Mouse (Mus musculus): ENCODE results near the gene P2ry10b. TPM values are rescaled to one million over a fixed set of nuclear protein-coding genes. Genes with fewer than 3 reads are reported as not detected.

The P2ry10b gene
- polyA plus RNA-seq, 1 experiment from 2014 or later, result 0.63 TPM

DNA sequence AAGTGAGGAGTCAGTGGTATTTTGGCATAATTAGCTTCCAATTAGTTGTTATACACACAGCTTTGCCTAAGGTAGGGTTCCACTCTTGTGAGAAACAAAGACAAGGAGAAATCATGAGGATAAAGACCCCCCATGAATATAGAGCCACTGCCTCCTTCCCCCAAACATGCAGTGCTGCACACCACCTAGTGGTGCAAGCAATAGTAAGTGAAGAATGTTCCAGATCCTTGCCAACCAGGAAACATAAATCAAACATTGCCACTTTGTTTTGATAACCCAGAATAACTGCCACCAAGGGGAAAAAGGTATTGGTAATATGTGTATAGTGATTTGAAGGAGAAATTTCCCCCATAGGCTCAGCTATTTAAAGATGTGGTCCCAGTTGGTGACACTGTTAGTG is 11.8 kb downstream of the P2ry10b start:
- Histone ChIP-seq H3K4me3 (replicated peaks; ENCODE audit: low read length) (no peak overlapping the region), H3K9me3 (ENCODE audit: control insufficient read depth, low read length) (no peaks in the 10 kb centered on the region), H3K4me1 (replicated peaks; ENCODE audit: control insufficient read depth, insufficient read depth, low read length) (no peaks in the 10 kb centered on the region), H3K9ac (no peak overlapping the region), H3K27ac (no peak overlapping the region), H3K4me2 (replicated peaks) (no peak overlapping the region), H3K36me3 (replicated peaks; ENCODE audit: control insufficient read depth, insufficient read depth) (no peaks in the 10 kb centered on the region), H3K27me3 (ENCODE audit: control insufficient read depth, insufficient read depth, low read length) (peaks cover 5% of the 10 kb centered on the region; the same call in 1 of the 2 replicates)
- ATAC-seq (ENCODE audit: low FRiP score) (no peak), DNase-seq (ENCODE audit: low spot score) (no peak)

DNA sequence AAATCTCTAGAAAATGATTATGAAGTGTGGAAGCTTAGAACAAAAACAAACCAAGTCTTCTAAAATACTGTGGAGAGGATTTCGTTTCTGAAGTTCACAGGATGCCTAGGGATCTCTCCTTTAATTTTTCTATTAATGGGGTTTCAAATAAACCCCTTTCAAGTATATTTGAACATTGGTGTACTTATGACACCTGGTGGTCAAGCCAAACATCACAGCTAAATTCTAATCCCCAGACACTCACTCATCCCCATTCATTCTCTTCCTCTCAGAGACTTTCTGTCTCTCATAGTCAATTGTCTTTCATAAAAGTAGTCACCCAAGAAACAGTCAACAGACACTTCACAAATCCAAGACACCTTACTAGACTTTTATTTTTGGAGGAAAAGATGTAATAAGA is 19.6 kb downstream of the P2ry10b start:
- no peaks in the 10 kb centered on the region for H3K27me3 ChIP-seq (ENCODE audit: control insufficient read depth, insufficient read depth, low read length)
- no peaks in the 10 kb centered on the region for H3K9me3 ChIP-seq (ENCODE audit: control insufficient read depth, low read length)
- H3K27ac ChIP-seq, result no peak overlapping the region
- H3K4me1 ChIP-seq (replicated peaks; ENCODE audit: control insufficient read depth, insufficient read depth, low read length), result no peaks in the 10 kb centered on the region
- no peak overlapping the region for H3K9ac ChIP-seq
- DNase-seq (ENCODE audit: low spot score), result peak; percentile 40
- H3K4me2 ChIP-seq (replicated peaks), result no peak overlapping the region
- ATAC-seq (ENCODE audit: low FRiP score), result no peak
- no peaks in the 10 kb centered on the region for H3K36me3 ChIP-seq (replicated peaks; ENCODE audit: control insufficient read depth, insufficient read depth)
- no peak overlapping the region for H3K4me3 ChIP-seq (replicated peaks; ENCODE audit: low read length)
- 19% methylated on average over 1 of the region's 1 CpGs for WGBS

DNA sequence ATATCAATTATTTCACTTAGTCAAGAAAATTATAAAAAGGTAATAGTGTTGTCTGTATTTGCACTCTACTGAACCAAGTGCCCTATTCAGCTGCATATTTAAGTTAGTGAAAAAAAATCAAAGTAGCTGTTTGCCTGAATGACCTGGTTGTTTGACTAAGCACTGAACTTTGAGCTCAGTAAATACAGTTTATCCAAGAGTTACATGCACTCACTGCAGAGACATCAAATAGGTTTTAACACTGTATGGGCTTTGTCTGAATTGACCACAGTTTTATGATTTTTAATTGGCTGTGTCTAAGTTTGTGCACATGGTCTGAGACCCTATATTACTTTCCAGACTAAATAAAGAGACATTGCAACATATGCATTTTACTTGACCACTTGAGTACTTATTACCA is 20.4 kb downstream of the P2ry10b start:
- Histone ChIP-seq H3K27ac (no peak overlapping the region), H3K36me3 (replicated peaks; ENCODE audit: control insufficient read depth, insufficient read depth) (no peaks in the 10 kb centered on the region), H3K9ac (no peak overlapping the region), H3K4me1 (replicated peaks; ENCODE audit: control insufficient read depth, insufficient read depth, low read length) (no peaks in the 10 kb centered on the region), H3K9me3 (ENCODE audit: control insufficient read depth, low read length) (no peaks in the 10 kb centered on the region), H3K27me3 (ENCODE audit: control insufficient read depth, insufficient read depth, low read length) (no peaks in the 10 kb centered on the region), H3K4me2 (replicated peaks) (no peak overlapping the region), H3K4me3 (replicated peaks; ENCODE audit: low read length) (no peak overlapping the region)
- DNase-seq (ENCODE audit: low spot score) (no peak), ATAC-seq (ENCODE audit: low FRiP score) (no peak)

DNA sequence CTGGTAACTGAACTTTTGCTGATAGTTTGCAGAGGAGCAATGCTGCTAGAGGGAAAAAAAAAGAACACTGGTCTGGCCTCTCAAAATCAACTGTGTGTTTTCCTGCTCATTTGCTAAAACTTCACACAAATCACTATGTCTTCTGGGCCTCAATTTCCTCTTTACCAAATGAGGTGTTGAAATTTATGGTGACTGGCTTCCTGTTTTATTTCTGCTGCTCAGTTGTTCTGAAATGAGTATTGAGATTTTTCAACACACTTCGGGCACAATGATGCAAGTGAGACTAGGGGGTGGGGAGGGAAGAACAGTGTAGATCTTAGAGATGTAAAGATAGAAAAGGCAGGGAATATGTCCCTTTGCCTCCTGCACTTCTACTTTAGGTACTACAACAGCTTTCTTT is 30.0 kb downstream of the P2ry10b start:
- WGBS, result 78% methylated on average over 1 of the region's 1 CpGs
- ATAC-seq (ENCODE audit: low FRiP score) (no peak), DNase-seq (ENCODE audit: low spot score) (no peak)
- Histone ChIP-seq H3K4me2 (replicated peaks) (no peak overlapping the region), H3K27ac (no peak overlapping the region), H3K9me3 (ENCODE audit: control insufficient read depth, low read length) (no peaks in the 10 kb centered on the region), H3K4me1 (replicated peaks; ENCODE audit: control insufficient read depth, insufficient read depth, low read length) (no peaks in the 10 kb centered on the region), H3K36me3 (replicated peaks; ENCODE audit: control insufficient read depth, insufficient read depth) (no peaks in the 10 kb centered on the region), H3K27me3 (ENCODE audit: control insufficient read depth, insufficient read depth, low read length) (no peaks in the 10 kb centered on the region), H3K4me3 (replicated peaks; ENCODE audit: low read length) (no peak overlapping the region), H3K9ac (no peak overlapping the region)

DNA sequence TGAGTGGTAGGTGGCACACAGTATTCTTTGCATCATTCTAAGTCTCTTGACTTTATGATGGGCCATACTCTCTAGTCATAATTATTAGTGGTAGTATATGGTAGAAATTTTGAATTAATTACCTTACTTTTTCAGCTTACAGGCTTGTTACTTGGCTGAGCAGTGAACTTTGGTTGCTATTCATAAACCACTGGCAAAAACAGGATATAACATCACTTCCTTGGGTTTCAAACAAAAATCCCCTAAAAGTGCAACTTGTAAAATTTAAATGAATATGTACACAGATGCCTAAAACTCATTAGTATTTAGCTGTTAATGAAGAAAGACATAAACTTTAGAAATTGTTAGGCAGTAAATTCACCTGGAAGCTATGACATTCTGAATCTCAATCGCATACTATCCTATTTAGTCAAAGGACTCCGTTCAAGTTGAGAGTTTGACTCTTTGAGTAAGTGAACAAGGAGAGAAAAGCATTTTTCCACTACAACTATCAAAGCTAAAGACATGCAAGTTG is 68.9 kb downstream of the P2ry10b start:
- no peak overlapping the region for H3K9ac ChIP-seq
- no peak overlapping the region for H3K4me2 ChIP-seq (replicated peaks)
- 87% methylated on average over 2 of the region's 2 CpGs for WGBS
- H3K27ac ChIP-seq, result no peak overlapping the region
- DNase-seq (ENCODE audit: low spot score), result no peak
- no peak for ATAC-seq (ENCODE audit: low FRiP score)
- no peaks in the 10 kb centered on the region for H3K36me3 ChIP-seq (replicated peaks; ENCODE audit: control insufficient read depth, insufficient read depth)
- H3K4me3 ChIP-seq (replicated peaks; ENCODE audit: low read length), result no peak overlapping the region
- H3K4me1 ChIP-seq (replicated peaks; ENCODE audit: control insufficient read depth, insufficient read depth, low read length), result no peaks in the 10 kb centered on the region
- H3K9me3 ChIP-seq (ENCODE audit: control insufficient read depth, low read length), result no peaks in the 10 kb centered on the region
- no peaks in the 10 kb centered on the region for H3K27me3 ChIP-seq (ENCODE audit: control insufficient read depth, insufficient read depth, low read length)

Other genes starting within 250 kb of the P2ry10b start
- 7.1 and 7.6 TPM in 2 replicates for gene Lpar4, start 228.3 kb upstream of the P2ry10b start, polyA plus RNA-seq (2014; fragmentation: Nextera tagmentation; extraction: Ambion mirVana)
- gene P2ry10, start 60.4 kb upstream of the P2ry10b start, polyA plus RNA-seq (2014; fragmentation: Nextera tagmentation; extraction: Ambion mirVana), result not detected in 2 replicates
- gene Gpr174, start 107.0 kb downstream of the P2ry10b start, polyA plus RNA-seq (2014; fragmentation: Nextera tagmentation; extraction: Ambion mirVana), result not detected in 2 replicates

All from hindbrain, embryonic 14.5 days (tissue).